Mouse (Mus musculus) cortical plate, adult 2 months (tissue): Measurements from ENCODE around the gene Esyt3.

Experiments
- CTCF ChIP-seq: fragments of 200-500 bp; IDR thresholded peaks from 2 replicates; pipeline ENCODE4 v1.5.1; 2011; ENCODE audit warnings: mild to moderate bottlenecking, control low read depth, low read length; ENCODE audit not compliant: insufficient read depth; ENCODE audit errors: extremely low read depth
- POLR2A ChIP-seq: fragments of 200-500 bp; IDR thresholded peaks from 2 replicates; pipeline ENCODE4 v1.6.1; 2011; ENCODE audit warnings: mild to moderate bottlenecking, low read length, control low read depth; ENCODE audit not compliant: insufficient read depth; ENCODE audit errors: extremely low read depth

GRCm38 (mm10) chr9:99390201-99390600 lies 31.8 kb upstream of the Esyt3 start:
- TF ChIP-seq POLR2A (no peak), CTCF (no peak)
